Mouse (Mus musculus) C3H10T1/2 (cell line): Measurements from ENCODE around the gene Pitx3. TPM values are rescaled to one million over a fixed set of nuclear protein-coding genes. Genes with fewer than 3 reads are reported as not detected.

Experiments
- polyA plus RNA-seq, 2 experiments: library from polyadenylated mRNA; unstranded; fragments of >200 nt; fragmentation: generic; extraction: Trizol; gene quantifications; one replicate each; pipeline ENCODE4 v1.2.1; 2012; ENCODE audit warnings: missing spikeins in 2 of 2

Gene Pitx3
- not detected for polyA plus RNA-seq

GRCm38 (mm10) chr19:46147511-46148371, at the start of gene Pitx3:
Gene Pitx3, minus strand, starts transcription at chr19:46148326.

GRCm38 (mm10) chr19:46152127-46152803, 4.1 kb upstream of the Pitx3 start, which contains the start of gene Gbf1:
Gene Gbf1, plus strand, starts transcription at chr19:46152509.

GRCm38 (mm10) chr19:46131694-46132525, 16.2 kb downstream of the Pitx3 start, which contains the start of gene Elovl3:
Gene Elovl3, plus strand, starts transcription at chr19:46131897.

Other genes starting within 250 kb of the Pitx3 start
- 10 to 100 TPM in 1 of 2 experiments, 1 to 10 TPM in 1; 2.9 to 13.8 TPM for gene Armh3, start 149.8 kb downstream of the Pitx3 start, polyA plus RNA-seq
- gene Hps6, start 144.8 kb downstream of the Pitx3 start, polyA plus RNA-seq: 10 to 100 TPM; 14.9 to 20.3 TPM
- gene Pprc1, start 103.4 kb downstream of the Pitx3 start, polyA plus RNA-seq: 10 to 100 TPM; 14.1 to 17.5 TPM
- gene Ldb1, start 103.1 kb downstream of the Pitx3 start, polyA plus RNA-seq: 100 to 1,000 TPM in 1 of 2 experiments, 10 to 100 TPM in 1; 76.7 to 219 TPM
- 10 to 100 TPM; 25.0 to 28.8 TPM for gene Nolc1, start 72.5 kb downstream of the Pitx3 start, polyA plus RNA-seq
- under 1 TPM in 1 of 2 experiments, not detected in 1; 0.01 TPM for gene Elovl3, start 16.4 kb downstream of the Pitx3 start, polyA plus RNA-seq
- gene Gbf1, start 4.2 kb upstream of the Pitx3 start, polyA plus RNA-seq: 10 to 100 TPM; 26.6 to 62.4 TPM
- gene Nfkb2, start 156.0 kb upstream of the Pitx3 start, polyA plus RNA-seq: 10 to 100 TPM; 63.7 to 85.1 TPM
- 10 to 100 TPM; 13.8 to 39.2 TPM for gene Psd, start 178.8 kb upstream of the Pitx3 start, polyA plus RNA-seq
- 10 to 100 TPM; 25.0 to 36.3 TPM for gene Fbxl15, start 179.9 kb upstream of the Pitx3 start, polyA plus RNA-seq
- 100 to 1,000 TPM; 281 to 410 TPM for gene Cuedc2, start 190.4 kb upstream of the Pitx3 start, polyA plus RNA-seq
- 1 to 10 TPM in 1 of 2 experiments, under 1 TPM in 1; 0.83 to 3.8 TPM for gene Mfsd13a, start 192.8 kb upstream of the Pitx3 start, polyA plus RNA-seq
- 1 to 10 TPM; 1.2 to 4.6 TPM for gene 2310034G01Rik, start 202.0 kb upstream of the Pitx3 start, polyA plus RNA-seq
- 100 to 1,000 TPM; 138 to 168 TPM for gene Actr1a, start 247.4 kb upstream of the Pitx3 start, polyA plus RNA-seq
- 10 to 100 TPM in 1 of 2 experiments, 1 to 10 TPM in 1; 6.5 to 28.7 TPM for gene Sufu, start 248.6 kb upstream of the Pitx3 start, polyA plus RNA-seq